In genomic region chr4:58722772-58723171, GRCm38 (mm10) we compare ENCODE assay signal across 8 mouse cellular contexts.
A peak's percentile ranks its signal among the peaks of the same experiment; 100 is the strongest.
DNase-seq lines count a peak whose midpoint lies in the region; ATAC-seq lines count a peak whose summit lies in the region.

No protein-coding gene starts in this region.

- no peak for ATAC-seq in monocyte, adult 5-6 weeks (replicated peaks; ENCODE audit: insufficient number of reproducible peaks, low FRiP score, low TSS enrichment, poor library complexity, severe bottlenecking)

- peak; percentile 16 for DNase-seq in cerebellum, adult 11-12 months
- DNase-seq in cerebellum, postnatal 25 days: no peak
- peak; percentile 43 to 48 for DNase-seq in monocyte, adult 2 months (ENCODE audit: low read depth in 1 of 2, low spot score in 2 of 2)
- peak; percentile 12 to 17 for DNase-seq in heart, postnatal 36 days
- peak; percentile 25 for DNase-seq in lung, postnatal 25 days (ENCODE audit: low spot score)
- DNase-seq in adrenal gland, adult 2 months: no peak
- DNase-seq in spleen, adult 12 weeks (ENCODE audit: low spot score): no peak

- intact Hi-C loops in heart, postnatal 36 days (cut with DNase I): no loop called here

Comparison
In these comparisons a context has a peak if more than half of its experiments do, and no peak if none do; other contexts are left out.
1. DNase-seq: peak in cerebellum, adult 11-12 months (single experiment), monocyte, adult 2 months (2 of 2), heart, postnatal 36 days (2 of 2) and lung, postnatal 25 days (single experiment); none in cerebellum, postnatal 25 days (0 of 2), adrenal gland, adult 2 months (single experiment) and spleen, adult 12 weeks (single experiment).